Mouse (Mus musculus) right cerebral cortex, postnatal 10 days (tissue): ENCODE measurements around the gene Tmod1.

ENCODE experiments used
- DNase-seq, 2 experiments: peaks; one replicate each; pipeline ENCODE4 v3.0.0; 2021; ENCODE audit warnings: low spot score in 2 of 2

Gene Tmod1

GRCm38 (mm10) chr4:46089524-46090125 lies 50.9 kb downstream of the Tmod1 start:
- no peak for DNase-seq

GRCm38 (mm10) chr4:46092429-46093076 lies 53.8 kb downstream of the Tmod1 start:
- DNase-seq, result no peak

GRCm38 (mm10) chr4:46094916-46095825 lies 56.4 kb downstream of the Tmod1 start:
- peak in 1 of 2 experiments; percentile 40 for DNase-seq

GRCm38 (mm10) chr4:46095826-46096159 lies 57.1 kb downstream of the Tmod1 start:
- no peak for DNase-seq

GRCm38 (mm10) chr4:46096546-46096945 lies 57.8 kb downstream of the Tmod1 start:
- DNase-seq, result no peak

- DNase-seq, result no peak
Observed at GRCm38 (mm10) chr4:46097591-46097990, 58.9 kb downstream of the Tmod1 start.

- DNase-seq, result no peak
Observed at GRCm38 (mm10) chr4:46099132-46099531, 60.4 kb downstream of the Tmod1 start.

GRCm38 (mm10) chr4:46100539-46100938 lies 61.8 kb downstream of the Tmod1 start:
- DNase-seq, result no peak

- DNase-seq, result no peak
Observed at GRCm38 (mm10) chr4:46101211-46101711, 62.5 kb downstream of the Tmod1 start.

GRCm38 (mm10) chr4:46102078-46102769 lies 63.5 kb downstream of the Tmod1 start:
- no peak for DNase-seq

GRCm38 (mm10) chr4:46110084-46110483 lies 71.3 kb downstream of the Tmod1 start:
- DNase-seq, result no peak

- no peak for DNase-seq
Observed at GRCm38 (mm10) chr4:46111361-46111760, 72.6 kb downstream of the Tmod1 start.

- DNase-seq, result no peak
Observed at GRCm38 (mm10) chr4:46115308-46115707, 76.6 kb downstream of the Tmod1 start.

- DNase-seq, result no peak
Observed at GRCm38 (mm10) chr4:46116544-46117175, 77.9 kb downstream of the Tmod1 start.

GRCm38 (mm10) chr4:46117536-46117935 lies 78.8 kb downstream of the Tmod1 start:
- DNase-seq, result no peak

- DNase-seq, result no peak
Observed at GRCm38 (mm10) chr4:46119514-46120094, 80.9 kb downstream of the Tmod1 start.

GRCm38 (mm10) chr4:46120767-46121166 lies 82.0 kb downstream of the Tmod1 start:
- DNase-seq, result no peak

GRCm38 (mm10) chr4:46123358-46123757 lies 84.6 kb downstream of the Tmod1 start:
- DNase-seq, result no peak

- peak; percentile 81 to 87 for DNase-seq
Observed at GRCm38 (mm10) chr4:46126541-46126940, 87.8 kb downstream of the Tmod1 start.

GRCm38 (mm10) chr4:46129311-46130004 lies 90.7 kb downstream of the Tmod1 start:
- no peak for DNase-seq
